Mouse (Mus musculus): ENCODE measurements around the gene Hebp1. TPM values are rescaled to one million over a fixed set of nuclear protein-coding genes. Genes with fewer than 3 reads are reported as not detected.

The Hebp1 gene
- polyA plus RNA-seq, 1 experiment from 2014 or later = 2.0 TPM

- Histone ChIP-seq H3K9ac (no peak overlapping the region), H3K4me3 (no peak overlapping the region), H3K36me3 (ENCODE audit: poor library complexity, severe bottlenecking) (no peaks in the 10 kb centered on the region), H3K27ac (no peak overlapping the region), H3K27me3 (no peaks in the 10 kb centered on the region), H3K4me1 (no peaks in the 10 kb centered on the region), H3K9me3 (replicated peaks) (no peaks in the 10 kb centered on the region), H3K4me2 (no peak overlapping the region)
- ATAC-seq = no peak
- 81% methylated on average over 5 of the region's 5 CpGs for WGBS
Observed at GRCm38 (mm10) chr6:135153719-135154118, 44.1 kb downstream of the Hebp1 start.

DNA sequence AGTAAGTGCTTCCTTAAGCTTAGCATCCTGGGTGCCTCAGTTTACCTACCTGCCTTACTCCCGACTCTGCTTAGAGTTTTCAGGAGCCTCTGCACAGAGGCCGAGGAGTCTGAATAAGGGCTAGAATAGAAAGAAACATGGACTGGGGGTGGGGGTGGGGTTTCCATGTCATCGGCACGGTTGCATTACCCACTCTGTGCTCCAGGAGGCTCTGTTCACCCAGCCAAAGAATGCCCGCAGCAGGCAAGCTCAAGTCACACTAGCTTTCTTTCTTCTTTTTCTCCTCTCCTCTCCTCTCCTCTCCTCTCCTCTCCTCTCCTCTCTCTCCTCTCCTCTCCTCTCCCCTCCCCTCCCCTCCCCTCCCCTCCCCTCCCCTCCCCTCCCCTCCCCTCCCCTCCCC is 47.5 kb downstream of the Hebp1 start:
- H3K27me3 ChIP-seq = no peaks in the 10 kb centered on the region
- WGBS = 47% methylated on average over 5 of the region's 5 CpGs
- ATAC-seq = 0 out of 2 replicates have a peak, but pooled peaks have one; percentile 33

GRCm38 (mm10) chr6:135149722-135150121 is 48.1 kb downstream of the Hebp1 start:
- Histone ChIP-seq H3K4me2 (no peak overlapping the region), H3K4me1 (no peaks in the 10 kb centered on the region), H3K9ac (no peak overlapping the region), H3K9me3 (replicated peaks) (no peaks in the 10 kb centered on the region), H3K27ac (no peak overlapping the region), H3K27me3 (no peaks in the 10 kb centered on the region), H3K36me3 (ENCODE audit: poor library complexity, severe bottlenecking) (no peaks in the 10 kb centered on the region), H3K4me3 (no peak overlapping the region)
- ATAC-seq = 0 out of 2 replicates have a peak, but pooled peaks have one; percentile 41
- WGBS = 79% methylated on average over 4 of the region's 4 CpGs

More for the DNA sequence above, 47.5 kb downstream of the Hebp1 start:
- Histone ChIP-seq H3K4me3 (no peak overlapping the region), H3K9ac (no peak overlapping the region), H3K4me1 (no peaks in the 10 kb centered on the region), H3K9me3 (replicated peaks) (no peaks in the 10 kb centered on the region), H3K36me3 (ENCODE audit: poor library complexity, severe bottlenecking) (no peaks in the 10 kb centered on the region), H3K4me2 (no peak overlapping the region), H3K27ac (no peak overlapping the region)

DNA sequence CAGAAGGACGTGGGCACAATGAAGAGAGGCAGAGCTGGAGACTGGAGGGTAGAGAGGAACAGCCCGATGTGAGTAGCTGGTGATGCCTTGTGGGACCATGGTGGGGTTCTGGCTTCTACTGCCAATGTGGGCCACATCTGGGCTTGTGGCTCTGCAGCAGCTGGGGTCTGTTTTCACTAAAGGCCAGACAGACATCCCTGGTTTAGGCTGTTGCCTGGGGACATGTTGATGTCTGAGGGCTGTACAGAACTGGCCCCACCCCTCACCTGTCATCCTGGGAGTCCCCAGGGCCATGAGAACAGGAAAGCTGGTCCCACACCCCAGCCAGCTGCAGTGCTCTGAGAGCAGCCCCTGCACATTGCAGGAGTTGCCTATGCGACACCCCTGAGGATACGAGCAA is 48.6 kb downstream of the Hebp1 start:
- no peak for ATAC-seq
- H3K4me1 ChIP-seq = no peaks in the 10 kb centered on the region
- H3K4me2 ChIP-seq = no peak overlapping the region
- no peak overlapping the region for H3K4me3 ChIP-seq
- H3K27me3 ChIP-seq = no peaks in the 10 kb centered on the region
- 71% methylated on average over 4 of the region's 4 CpGs for WGBS
- H3K27ac ChIP-seq = no peak overlapping the region
- H3K9ac ChIP-seq = no peak overlapping the region
- H3K36me3 ChIP-seq (ENCODE audit: poor library complexity, severe bottlenecking) = no peaks in the 10 kb centered on the region
- H3K9me3 ChIP-seq (replicated peaks) = no peaks in the 10 kb centered on the region

- H3K9ac ChIP-seq = no peak overlapping the region
- no peak overlapping the region for H3K4me3 ChIP-seq
- no peaks in the 10 kb centered on the region for H3K27me3 ChIP-seq
- H3K27ac ChIP-seq = no peak overlapping the region
- ATAC-seq = no peak
- no peaks in the 10 kb centered on the region for H3K36me3 ChIP-seq (ENCODE audit: poor library complexity, severe bottlenecking)
- no peak overlapping the region for H3K4me2 ChIP-seq
- 32% methylated on average over 1 of the region's 1 CpGs for WGBS
- no peaks in the 10 kb centered on the region for H3K9me3 ChIP-seq (replicated peaks)
- no peaks in the 10 kb centered on the region for H3K4me1 ChIP-seq
Observed at GRCm38 (mm10) chr6:135148506-135148905, 49.3 kb downstream of the Hebp1 start.

- Histone ChIP-seq H3K4me3 (no peak overlapping the region), H3K4me2 (no peak overlapping the region), H3K27me3 (no peaks in the 10 kb centered on the region), H3K4me1 (no peaks in the 10 kb centered on the region), H3K9me3 (replicated peaks) (no peaks in the 10 kb centered on the region), H3K36me3 (ENCODE audit: poor library complexity, severe bottlenecking) (no peaks in the 10 kb centered on the region), H3K9ac (no peak overlapping the region), H3K27ac (no peak overlapping the region)
- ATAC-seq = no peak
- 88% methylated on average over 5 of the region's 5 CpGs for WGBS
Observed at GRCm38 (mm10) chr6:135145976-135146375, 51.8 kb downstream of the Hebp1 start.

- Histone ChIP-seq H3K4me2 (no peak overlapping the region), H3K27ac (no peak overlapping the region), H3K36me3 (ENCODE audit: poor library complexity, severe bottlenecking) (no peaks in the 10 kb centered on the region), H3K4me1 (no peaks in the 10 kb centered on the region), H3K9ac (no peak overlapping the region), H3K4me3 (no peak overlapping the region), H3K9me3 (replicated peaks) (no peaks in the 10 kb centered on the region), H3K27me3 (no peaks in the 10 kb centered on the region)
- 5% methylated on average over 3 of the region's 3 CpGs for WGBS
- ATAC-seq = peak; percentile 70
Observed at GRCm38 (mm10) chr6:135144516-135144915, 53.3 kb downstream of the Hebp1 start.

DNA sequence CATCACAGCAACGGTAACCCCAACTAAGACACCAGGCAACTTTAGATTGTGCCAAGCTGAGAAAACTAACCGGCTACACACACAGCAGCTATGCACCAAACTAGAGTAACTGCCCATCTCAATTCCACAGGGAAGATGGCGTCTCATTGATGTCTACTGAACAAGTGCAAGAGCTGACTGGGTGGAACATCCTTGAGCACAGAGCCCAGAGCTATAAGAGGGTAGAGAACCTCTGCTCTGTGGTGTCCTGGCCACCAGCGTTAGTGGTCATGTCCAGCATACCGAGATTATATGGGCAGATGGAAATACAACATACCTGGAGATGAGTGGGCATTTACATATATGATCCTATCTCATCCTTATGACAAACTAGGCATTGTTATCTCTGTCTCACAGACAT is 54.7 kb downstream of the Hebp1 start:
- Histone ChIP-seq H3K9ac (no peak overlapping the region), H3K27me3 (no peaks in the 10 kb centered on the region), H3K4me3 (no peak overlapping the region), H3K4me2 (no peak overlapping the region), H3K4me1 (no peaks in the 10 kb centered on the region), H3K9me3 (replicated peaks) (no peaks in the 10 kb centered on the region), H3K36me3 (ENCODE audit: poor library complexity, severe bottlenecking) (no peaks in the 10 kb centered on the region), H3K27ac (no peak overlapping the region)
- ATAC-seq = no peak
- 94% methylated on average over 5 of the region's 5 CpGs for WGBS

- WGBS = 80% methylated on average over 16 of the region's 16 CpGs
- Histone ChIP-seq H3K9ac (no peak overlapping the region), H3K4me2 (no peak overlapping the region), H3K27ac (no peak overlapping the region), H3K4me3 (no peak overlapping the region), H3K27me3 (no peaks in the 10 kb centered on the region), H3K36me3 (ENCODE audit: poor library complexity, severe bottlenecking) (no peaks in the 10 kb centered on the region), H3K4me1 (peaks cover 4% of the 10 kb centered on the region), H3K9me3 (replicated peaks) (no peaks in the 10 kb centered on the region)
- no peak for ATAC-seq
Observed at GRCm38 (mm10) chr6:135141451-135142147, 56.2 kb downstream of the Hebp1 start.

GRCm38 (mm10) chr6:135138746-135139145 is 59.1 kb downstream of the Hebp1 start:
- Histone ChIP-seq H3K4me3 (no peak overlapping the region), H3K9me3 (replicated peaks) (no peaks in the 10 kb centered on the region), H3K36me3 (ENCODE audit: poor library complexity, severe bottlenecking) (no peaks in the 10 kb centered on the region), H3K9ac (no peak overlapping the region), H3K27ac (no peak overlapping the region), H3K4me2 (no peak overlapping the region), H3K27me3 (no peaks in the 10 kb centered on the region), H3K4me1 (peaks cover 9% of the 10 kb centered on the region)
- WGBS = 86% methylated on average over 14 of the region's 14 CpGs
- no peak for ATAC-seq

GRCm38 (mm10) chr6:135138207-135138606 is 59.6 kb downstream of the Hebp1 start:
- no peaks in the 10 kb centered on the region for H3K36me3 ChIP-seq (ENCODE audit: poor library complexity, severe bottlenecking)
- H3K27me3 ChIP-seq = no peaks in the 10 kb centered on the region
- no peak overlapping the region for H3K4me3 ChIP-seq
- H3K9ac ChIP-seq = no peak overlapping the region
- H3K27ac ChIP-seq = no peak overlapping the region
- no peak overlapping the region for H3K4me2 ChIP-seq
- peaks cover 9% of the 10 kb centered on the region for H3K4me1 ChIP-seq
- no peak for ATAC-seq
- WGBS = 84% methylated on average over 7 of the region's 7 CpGs
- H3K9me3 ChIP-seq (replicated peaks) = no peaks in the 10 kb centered on the region

DNA sequence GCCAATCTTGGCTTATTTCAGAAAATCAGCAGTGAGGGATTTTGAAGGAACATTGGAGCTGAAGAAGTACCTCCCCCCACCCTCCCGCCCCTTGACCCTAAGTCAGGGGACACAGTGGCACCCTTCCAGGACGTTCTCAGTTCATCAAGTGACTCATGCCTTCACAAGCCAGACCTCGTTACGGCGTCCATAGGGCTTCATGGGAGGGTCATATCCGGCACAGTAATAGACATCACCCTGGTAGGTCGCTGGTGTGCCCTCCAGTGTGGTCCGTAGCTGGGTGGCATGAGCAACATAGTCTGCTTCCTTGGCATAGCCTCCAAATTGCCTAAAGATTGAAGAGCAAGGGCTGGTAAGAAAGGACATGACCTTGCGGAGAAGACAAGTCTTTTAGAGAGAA is 60.1 kb downstream of the Hebp1 start:
- no peaks in the 10 kb centered on the region for H3K36me3 ChIP-seq (ENCODE audit: poor library complexity, severe bottlenecking)
- no peak overlapping the region for H3K4me3 ChIP-seq
- no peak overlapping the region for H3K4me2 ChIP-seq
- no peaks in the 10 kb centered on the region for H3K9me3 ChIP-seq (replicated peaks)
- H3K27me3 ChIP-seq = no peaks in the 10 kb centered on the region
- no peak for ATAC-seq
- no peak overlapping the region for H3K9ac ChIP-seq
- H3K27ac ChIP-seq = no peak overlapping the region
- H3K4me1 ChIP-seq = peaks cover 9% of the 10 kb centered on the region
- 86% methylated on average over 9 of the region's 9 CpGs for WGBS
